Mouse (Mus musculus) neural tube, embryonic 14.5 days (tissue): ENCODE results near the gene E330034G19Rik. TPM values are rescaled to one million over a fixed set of nuclear protein-coding genes. Genes with fewer than 3 reads are reported as not detected.
"Not testable (repeated sequence)": the region's sequence is repeated elsewhere in the genome, so short reads cannot be mapped to it uniquely, and the experiment has no call there.

Experiments used
- ATAC-seq: fragments of 200-750 bp; cut with Nextera tagmentation; 2 replicates; pipeline ENCODE4 v1.8.0; 2017; ENCODE audit warnings: low read depth, mild to moderate bottlenecking, moderate TSS enrichment, moderate library complexity
- H3K27ac ChIP-seq: fragments of 300-500 bp; sonication (generic); 2 replicates; pipeline ENCODE4 v1.5.1; 2014; ENCODE audit warnings: low read depth, mild to moderate bottlenecking, control low read depth, low read length, moderate library complexity, mixed read lengths
- H3K27me3 ChIP-seq: fragments of 300-500 bp; sonication (generic); 2 replicates; pipeline ENCODE4 v1.6.1; 2014; ENCODE audit warnings: low read length; ENCODE audit not compliant: control insufficient read depth, insufficient read depth
- H3K36me3 ChIP-seq: fragments of 300-500 bp; sonication (generic); 2 replicates; pipeline ENCODE4 v1.6.1; 2014; ENCODE audit warnings: low read length, mixed read lengths; ENCODE audit not compliant: control insufficient read depth, insufficient read depth
- H3K4me1 ChIP-seq: fragments of 300-500 bp; sonication (generic); 2 replicates; pipeline ENCODE4 v1.6.1; 2014; ENCODE audit warnings: low read length; ENCODE audit not compliant: control insufficient read depth, insufficient read depth
- H3K4me2 ChIP-seq: fragments of 300-500 bp; sonication (generic); 2 replicates; pipeline ENCODE4 v1.6.1; 2014; ENCODE audit warnings: mild to moderate bottlenecking, low read depth, low read length, control low read depth
- H3K4me3 ChIP-seq: fragments of 300-500 bp; sonication (generic); 2 replicates; pipeline ENCODE4 v1.5.1; 2014; ENCODE audit warnings: low read depth, low read length, control low read depth, mixed read lengths
- H3K9ac ChIP-seq: fragments of 300-500 bp; sonication (generic); replicated peaks from 2 replicates; pipeline ENCODE4 v1.6.1; 2014; ENCODE audit warnings: low read depth, mild to moderate bottlenecking, control low read depth, low read length, mixed read lengths
- H3K9me3 ChIP-seq: fragments of 300-500 bp; sonication (generic); 2 replicates; pipeline ENCODE4 v1.6.1; 2016; ENCODE audit warnings: low read length; ENCODE audit not compliant: control insufficient read depth
- WGBS: fragments of 180-500 bp; shearing (Covaris S2); extraction: QIAGEN DNeasy Blood & Tissue Kit; methylation state at CpG from one replicate; pipeline ENCODE4 v1.1.7; 2014; 5-methylcytosine and 5-hydroxymethylcytosine counted together
- polyA plus RNA-seq: library from polyadenylated mRNA; unstranded; fragments of >200 nt; fragmentation: Nextera tagmentation; extraction: Ambion mirVana; gene quantifications from 2 replicates; pipeline ENCODE4 v1.2.1, GENCODE M21; 2014

The E330034G19Rik gene
- polyA plus RNA-seq, 1 experiment from 2014 or later = not detected

DNA sequence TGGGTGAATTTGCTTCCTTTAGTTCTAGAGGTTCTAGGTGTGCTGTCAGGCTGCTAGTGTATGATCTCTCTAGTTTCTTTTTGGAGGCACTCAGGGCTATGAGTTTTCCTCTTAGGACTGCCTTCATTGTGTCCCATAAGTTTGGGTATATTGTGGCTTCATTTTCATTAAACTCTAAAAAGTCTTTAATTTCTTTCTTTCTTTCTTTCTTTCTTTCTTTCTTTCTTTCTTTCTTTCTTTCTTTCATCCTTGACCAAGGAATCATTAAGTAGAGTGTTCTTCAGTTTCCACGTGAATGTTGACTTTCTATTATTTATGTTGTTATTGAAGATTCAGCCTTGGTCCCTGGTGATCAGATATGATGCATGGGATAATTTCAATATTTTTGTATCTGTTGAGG is 9.1 kb downstream of the E330034G19Rik start:
- H3K4me1 ChIP-seq, H3K9ac ChIP-seq, H3K36me3 ChIP-seq, H3K4me2 ChIP-seq, H3K27me3 ChIP-seq, H3K4me3 ChIP-seq, H3K27ac ChIP-seq, ATAC-seq, H3K9me3 ChIP-seq: not testable (repeated sequence)
- 88% methylated on average over 1 of the region's 1 CpGs for WGBS

DNA sequence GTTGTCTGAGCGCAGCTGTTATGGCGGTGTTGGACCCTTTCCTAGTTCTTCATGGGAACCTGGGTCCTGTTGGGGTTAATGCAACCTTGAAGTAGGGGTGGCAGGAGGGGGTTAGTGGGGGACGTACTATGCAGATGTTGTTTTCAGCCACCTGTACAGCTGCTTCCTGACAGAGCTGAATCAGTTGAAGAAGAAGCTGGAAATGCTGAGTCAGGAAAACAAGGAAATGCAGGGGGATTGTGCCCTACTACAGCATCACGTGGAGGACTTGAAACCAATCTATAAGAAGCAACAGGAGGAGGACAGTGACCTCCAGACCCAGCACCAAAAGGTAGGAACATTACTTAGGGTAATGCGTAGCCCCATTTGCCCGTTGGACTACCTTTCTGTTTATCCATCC is 13.7 kb downstream of the E330034G19Rik start:
- H3K4me1 ChIP-seq = no peaks in the 10 kb centered on the region
- H3K9ac ChIP-seq = no peak overlapping the region
- no peak overlapping the region for H3K27ac ChIP-seq
- H3K36me3 ChIP-seq = no peaks in the 10 kb centered on the region
- no peak overlapping the region for H3K4me2 ChIP-seq
- H3K27me3 ChIP-seq = no peaks in the 10 kb centered on the region
- WGBS = 85% methylated on average over 6 of the region's 6 CpGs
- no peak overlapping the region for H3K4me3 ChIP-seq
- no peaks in the 10 kb centered on the region for H3K9me3 ChIP-seq
- no peak for ATAC-seq

DNA sequence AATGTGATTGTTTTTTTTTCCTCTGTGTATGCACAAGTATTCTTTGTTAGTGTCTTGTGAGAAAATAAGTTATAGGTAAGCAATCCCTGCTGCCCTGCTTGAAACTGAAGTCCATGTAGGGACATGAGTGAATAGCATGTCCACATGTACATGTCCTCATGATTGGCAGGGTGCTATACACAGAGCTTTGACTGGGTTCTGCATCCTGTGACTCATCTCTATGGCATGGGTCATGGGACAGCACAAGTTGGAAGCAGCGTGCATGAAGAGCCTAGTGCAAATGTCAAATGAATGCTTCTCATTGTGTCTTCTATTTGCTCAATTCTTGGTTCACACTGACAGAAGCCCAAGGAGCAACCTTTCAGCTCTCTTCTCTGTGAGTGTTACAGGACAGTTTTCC is 14.1 kb downstream of the E330034G19Rik start:
- Histone ChIP-seq H3K4me1 (no peaks in the 10 kb centered on the region), H3K4me2 (no peak overlapping the region), H3K27ac (no peak overlapping the region), H3K27me3 (no peaks in the 10 kb centered on the region), H3K9ac (no peak overlapping the region), H3K36me3 (no peaks in the 10 kb centered on the region), H3K4me3 (no peak overlapping the region), H3K9me3 (no peaks in the 10 kb centered on the region)
- 76% methylated on average over 1 of the region's 1 CpGs for WGBS
- no peak for ATAC-seq

DNA sequence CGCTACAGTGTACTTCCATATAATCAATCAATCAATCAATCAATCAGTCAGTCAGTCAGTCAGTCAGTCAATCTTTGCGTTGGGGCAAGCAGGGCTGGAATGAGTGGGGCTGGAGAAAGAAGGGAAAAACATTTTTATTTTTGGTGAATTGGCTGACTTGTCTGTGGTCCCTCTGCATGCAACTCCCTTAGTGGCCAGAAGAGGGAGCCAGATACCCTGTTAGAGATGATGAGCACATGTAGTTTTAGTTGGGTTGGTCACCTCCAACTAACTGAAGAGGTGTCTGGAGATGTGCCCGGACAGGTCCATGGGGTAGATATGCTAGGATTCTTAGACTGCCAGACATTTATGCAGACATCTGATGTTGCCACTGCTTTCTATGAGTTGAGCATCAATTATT is 18.1 kb downstream of the E330034G19Rik start:
- H3K27ac ChIP-seq = no peak overlapping the region
- H3K4me3 ChIP-seq = no peak overlapping the region
- H3K9ac ChIP-seq = no peak overlapping the region

DNA sequence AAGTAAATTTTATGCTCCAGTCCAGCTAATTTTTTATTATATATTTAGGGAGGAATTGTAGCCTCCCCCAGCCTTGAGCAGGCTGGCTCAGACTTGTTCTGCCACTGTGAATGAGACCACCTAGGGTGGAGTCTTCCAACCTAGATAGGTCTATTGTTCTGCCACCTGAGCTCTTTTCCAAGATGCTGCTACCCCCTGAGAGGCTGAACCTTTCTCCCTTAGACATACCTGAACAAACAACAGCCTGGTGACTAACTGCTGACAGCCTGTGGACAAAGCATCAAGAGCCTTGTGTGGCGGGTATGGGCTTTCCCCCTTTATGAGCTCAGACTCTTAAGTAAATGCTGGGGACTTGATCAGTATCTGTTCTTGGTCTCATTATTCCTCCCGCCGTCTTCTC is 54.0 kb downstream of the E330034G19Rik start:
- not testable (repeated sequence) for H3K4me1 ChIP-seq, H3K27me3 ChIP-seq, H3K9me3 ChIP-seq, H3K27ac ChIP-seq, ATAC-seq, H3K36me3 ChIP-seq, H3K4me3 ChIP-seq, H3K4me2 ChIP-seq, H3K9ac ChIP-seq
- WGBS = 89% methylated on average over 3 of the region's 3 CpGs

More for the DNA sequence above, 18.1 kb downstream of the E330034G19Rik start:
- 48% methylated on average over 3 of the region's 3 CpGs for WGBS
- ATAC-seq = no peak
- no peaks in the 10 kb centered on the region for H3K9me3 ChIP-seq
- H3K4me1 ChIP-seq = no peaks in the 10 kb centered on the region
- H3K27me3 ChIP-seq = no peaks in the 10 kb centered on the region
- no peak overlapping the region for H3K4me2 ChIP-seq
- H3K36me3 ChIP-seq = no peaks in the 10 kb centered on the region

GRCm38 (mm10) chr14:24358295-24358951 is 65.4 kb downstream of the E330034G19Rik start:
- H3K9me3 ChIP-seq = no peaks in the 10 kb centered on the region
- H3K4me3 ChIP-seq = no peak overlapping the region
- 72% methylated on average over 22 of the region's 22 CpGs for WGBS
- no peaks in the 10 kb centered on the region for H3K4me1 ChIP-seq
- H3K27me3 ChIP-seq = no peaks in the 10 kb centered on the region
- H3K4me2 ChIP-seq = no peak overlapping the region
- ATAC-seq = no peak
- no peaks in the 10 kb centered on the region for H3K36me3 ChIP-seq
- no peak overlapping the region for H3K27ac ChIP-seq
- no peak overlapping the region for H3K9ac ChIP-seq

Other genes with a start within 250 kb of the E330034G19Rik start
- gene Dlg5, start 47.3 kb upstream of the E330034G19Rik start, polyA plus RNA-seq = 35.7 and 37.5 TPM in 2 replicates
- 19.8 and 23.7 TPM in 2 replicates for gene Polr3a, start 193.8 kb downstream of the E330034G19Rik start, polyA plus RNA-seq
- 705 and 740 TPM in 2 replicates for gene Rps24, start 193.9 kb downstream of the E330034G19Rik start, polyA plus RNA-seq